Mouse (Mus musculus): ENCODE data around the gene Kif3a. TPM values are rescaled to one million over a fixed set of nuclear protein-coding genes. Genes with fewer than 3 reads are reported as not detected.

Gene Kif3a
- polyA plus RNA-seq (2017; shearing (Covaris generic)) = 8.3 TPM

DNA sequence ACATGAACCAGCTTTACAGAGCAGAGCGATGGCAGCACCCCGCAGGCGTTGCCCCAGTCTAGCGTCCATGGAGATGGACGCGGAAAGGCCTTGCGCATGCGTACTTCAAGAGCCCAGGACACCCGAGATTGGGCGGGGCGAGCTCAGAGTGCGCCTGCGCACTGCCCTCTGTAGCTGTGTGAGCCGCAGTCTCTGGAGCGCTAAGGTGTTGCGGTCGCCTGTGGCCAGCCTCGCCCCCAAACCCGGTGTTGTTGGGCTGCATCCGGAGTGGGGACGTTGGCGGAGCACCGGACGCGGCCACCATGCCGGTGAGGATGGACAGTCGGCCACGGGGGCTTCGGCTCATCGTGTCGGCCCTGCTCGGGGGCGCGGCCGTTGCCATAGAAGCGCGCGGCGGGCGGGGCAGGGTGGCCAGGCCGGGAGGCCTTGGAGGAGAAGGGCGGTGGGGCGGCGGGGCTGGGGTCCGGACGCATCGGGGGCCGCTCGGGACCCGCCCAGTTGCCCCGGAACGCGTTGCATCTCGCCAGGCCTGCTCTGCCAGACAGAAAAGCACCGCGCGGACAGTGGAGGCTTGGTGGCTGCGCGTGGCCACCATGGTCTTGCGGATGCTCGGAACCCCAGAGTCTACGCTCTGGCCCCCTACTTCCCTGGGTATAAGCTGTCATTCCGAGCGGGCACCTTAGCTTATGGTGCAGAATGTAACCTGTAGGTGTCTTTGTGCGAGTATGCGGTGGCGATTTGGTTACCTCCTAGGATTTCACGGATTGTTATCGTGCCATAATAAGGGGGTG lies at the start of gene Kif3a:
Gene Kif3a, plus strand, starts transcription at position 156 of the 791 bp plus-strand sequence.

DNA sequence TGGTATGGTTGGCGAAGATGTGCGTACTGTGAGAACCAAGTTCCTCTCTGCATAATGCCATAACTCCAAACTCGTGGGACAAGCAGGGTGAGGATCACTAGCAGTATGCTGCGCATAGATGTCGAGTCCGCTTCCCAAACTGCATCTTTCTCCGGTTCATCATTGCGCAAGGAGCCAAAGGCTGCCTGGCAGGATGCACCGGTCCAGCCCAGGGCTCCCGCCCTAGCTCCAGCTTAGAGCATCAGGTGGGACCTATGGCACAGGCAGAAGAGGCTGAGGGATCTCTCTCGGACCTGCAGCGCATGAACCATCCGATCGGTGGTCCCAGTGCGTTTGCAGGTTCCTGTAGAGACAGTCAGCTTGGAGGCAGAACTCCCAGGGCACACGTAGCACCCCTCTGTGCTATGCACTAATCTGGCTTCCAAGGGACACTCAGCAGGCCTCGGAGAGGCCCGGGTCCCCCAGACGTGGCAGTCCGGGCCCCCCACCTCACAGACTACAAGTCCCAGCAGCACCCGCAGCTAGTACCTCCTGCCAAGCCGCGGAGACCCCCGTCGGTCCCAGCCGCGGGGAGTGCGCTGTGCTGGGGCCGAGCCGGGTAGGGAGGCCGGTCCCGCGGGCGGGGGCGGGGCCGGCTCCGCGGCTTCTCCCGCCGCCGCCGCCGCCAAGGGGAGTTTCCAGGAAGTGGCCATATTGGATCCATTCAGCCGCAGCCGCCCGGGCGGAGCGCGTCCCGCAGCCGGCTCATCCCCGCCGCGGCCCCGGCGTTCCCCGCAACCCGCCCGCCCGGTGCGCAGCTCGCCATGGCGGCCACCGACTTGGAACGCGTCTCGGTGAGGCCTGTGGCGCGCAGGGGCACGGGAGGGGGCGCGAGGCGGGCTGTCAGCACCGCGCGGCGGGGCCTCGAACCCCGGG lies 47.7 kb upstream of the Kif3a start, which contains the start of gene Sept8:
Gene Sept8, plus strand, starts transcription at position 51 of the 915 bp plus-strand sequence.

DNA sequence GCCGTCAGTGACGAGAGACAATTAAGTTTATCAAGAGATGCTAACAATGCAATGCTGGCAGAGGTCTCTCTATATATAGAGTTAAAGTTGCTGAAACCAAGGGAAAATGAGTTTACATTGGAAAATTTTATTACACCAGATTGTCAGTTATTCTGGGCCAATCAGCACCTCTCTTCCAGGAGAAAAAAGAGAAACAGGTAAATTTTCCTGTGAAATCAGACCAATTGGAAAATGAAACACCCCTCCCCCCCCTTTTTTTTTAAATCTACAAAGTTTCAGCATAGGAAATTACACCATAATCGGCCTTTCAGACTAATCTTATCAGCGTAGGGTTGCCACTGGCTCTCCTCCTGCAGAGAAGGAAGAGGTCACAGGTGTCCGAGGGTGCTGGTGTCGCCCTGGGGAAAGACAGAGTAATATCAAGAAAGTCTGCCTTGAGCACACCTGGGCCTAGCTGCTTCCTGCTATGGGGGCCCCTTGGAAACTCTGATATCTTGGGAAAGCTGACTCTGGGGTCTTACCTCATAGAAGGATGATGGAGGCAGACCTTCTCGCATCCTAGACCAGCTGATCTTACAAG lies 51.5 kb downstream of the Kif3a start, which contains the start of gene Il4:
Gene Il4, minus strand, starts transcription at position 51 of the 580 bp plus-strand sequence.

GRCm38 (mm10) chr11:53634556-53634955 lies 67.4 kb downstream of the Kif3a start, which contains the start of gene Il13:
Gene Il13 (minus strand): TSS chr11:53634702.

Other genes starting within 250 kb of the Kif3a start
- gene Zcchc10, start 242.7 kb upstream of the Kif3a start, polyA plus RNA-seq (2017; shearing (Covaris generic)) = 32.1 TPM
- gene Aff4, start 216.5 kb upstream of the Kif3a start, polyA plus RNA-seq (2017; shearing (Covaris generic)) = 588 TPM
- gene Leap2, start 144.2 kb upstream of the Kif3a start, polyA plus RNA-seq (2017; shearing (Covaris generic)) = not detected
- 222 TPM for gene Uqcrq, start 136.5 kb upstream of the Kif3a start, polyA plus RNA-seq (2017; shearing (Covaris generic))
- gene Gdf9, start 136.4 kb upstream of the Kif3a start, polyA plus RNA-seq (2017; shearing (Covaris generic)) = 0.27 TPM
- gene Gm10447, start 110.3 kb upstream of the Kif3a start, polyA plus RNA-seq (2017; shearing (Covaris generic)) = not detected
- gene Shroom1, start 110.2 kb upstream of the Kif3a start, polyA plus RNA-seq (2017; shearing (Covaris generic)) = not detected
- gene Gm9837, start 96.9 kb upstream of the Kif3a start, polyA plus RNA-seq (2017; shearing (Covaris generic)) = not detected
- gene Gm9945, start 87.2 kb upstream of the Kif3a start, polyA plus RNA-seq (2017; shearing (Covaris generic)) = not detected
- not detected for gene Sowaha, start 87.1 kb upstream of the Kif3a start, polyA plus RNA-seq (2017; shearing (Covaris generic))
- gene Sept8, start 48.1 kb upstream of the Kif3a start, polyA plus RNA-seq (2017; shearing (Covaris generic)) = 1.2 TPM
- not detected for gene Il4, start 51.3 kb downstream of the Kif3a start, polyA plus RNA-seq (2017; shearing (Covaris generic))
- gene Il13, start 67.3 kb downstream of the Kif3a start, polyA plus RNA-seq (2017; shearing (Covaris generic)) = not detected
- gene Rad50, start 139.9 kb downstream of the Kif3a start, polyA plus RNA-seq (2017; shearing (Covaris generic)) = 29.6 TPM
- not detected for gene Il5, start 153.4 kb downstream of the Kif3a start, polyA plus RNA-seq (2017; shearing (Covaris generic))
- gene Irf1, start 202.6 kb downstream of the Kif3a start, polyA plus RNA-seq (2017; shearing (Covaris generic)) = 501 TPM
- gene Gm17334, start 205.8 kb downstream of the Kif3a start, polyA plus RNA-seq (2017; shearing (Covaris generic)) = 5.7 TPM

All from naive thymus-derived CD4-positive, alpha-beta T cell, adult 5 months (primary cell).